Mouse (Mus musculus) embryonic facial prominence, embryonic 11.5 days (tissue): Measurements from ENCODE around the gene Prnd. TPM values are rescaled to one million over a fixed set of nuclear protein-coding genes. Genes with fewer than 3 reads are reported as not detected.
A peak's percentile ranks its signal among the peaks of the same experiment; 100 is the strongest.

ENCODE experiments used
- ATAC-seq: fragments of 200-750 bp; cut with Nextera tagmentation; replicated peaks from 2 replicates; pipeline ENCODE4 v1.8.0; 2017; ENCODE audit warnings: low read depth; ENCODE audit not compliant: insufficient number of reproducible peaks, low FRiP score, low TSS enrichment
- DNase-seq: peaks from one replicate; pipeline ENCODE4 v3.0.0-alpha.2; 2015; ENCODE audit warnings: low spot score
- H3K27ac ChIP-seq: fragments of 300-500 bp; sonication (generic); replicated peaks from 2 replicates; pipeline ENCODE4 v1.5.1; 2014; ENCODE audit warnings: mild to moderate bottlenecking, low read depth, low read length, control low read depth
- H3K27me3 ChIP-seq: fragments of 300-500 bp; sonication (generic); 2 replicates; pipeline ENCODE4 v1.6.1; 2014; ENCODE audit warnings: mild to moderate bottlenecking, low read length, moderate library complexity, mixed read lengths; ENCODE audit not compliant: control insufficient read depth, insufficient read depth
- H3K36me3 ChIP-seq: fragments of 300-500 bp; sonication (generic); replicated peaks from 2 replicates; pipeline ENCODE4 v1.6.1; 2014; ENCODE audit warnings: low read depth, mild to moderate bottlenecking, low read length, moderate library complexity, mixed read lengths; ENCODE audit not compliant: control insufficient read depth, insufficient read depth
- H3K4me1 ChIP-seq: fragments of 300-500 bp; sonication (generic); 2 replicates; pipeline ENCODE4 v1.6.1; 2014; ENCODE audit warnings: low read length, mixed read lengths; ENCODE audit not compliant: control insufficient read depth, insufficient read depth
- H3K4me2 ChIP-seq: fragments of 300-500 bp; sonication (generic); 2 replicates; pipeline ENCODE4 v1.6.1; 2014; ENCODE audit warnings: low read depth, mild to moderate bottlenecking, control low read depth, low read length, moderate library complexity
- H3K4me3 ChIP-seq: fragments of 300-500 bp; sonication (generic); 2 replicates; pipeline ENCODE4 v1.5.1; 2014; ENCODE audit warnings: low read depth, low read length, control low read depth
- H3K9ac ChIP-seq: fragments of 300-500 bp; sonication (generic); replicated peaks from 2 replicates; pipeline ENCODE4 v1.6.1; 2014; ENCODE audit warnings: mild to moderate bottlenecking, control low read depth, low read length
- H3K9me3 ChIP-seq: fragments of 300-500 bp; sonication (generic); replicated peaks from 2 replicates; pipeline ENCODE4 v1.6.1; 2016; ENCODE audit warnings: mild to moderate bottlenecking, low read length, inconsistent platforms, mixed read lengths; ENCODE audit not compliant: control insufficient read depth
- WGBS: fragments of 180-500 bp; shearing (Covaris S2); extraction: QIAGEN DNeasy Blood & Tissue Kit; methylation state at CpG from one replicate; pipeline ENCODE4 v1.1.7; 2014; 5-methylcytosine and 5-hydroxymethylcytosine counted together
- polyA plus RNA-seq: library from polyadenylated mRNA; unstranded; fragments of >200 nt; fragmentation: Nextera tagmentation; extraction: Ambion mirVana; gene quantifications from 2 replicates; pipeline ENCODE4 v1.2.1, GENCODE M21; 2014

Gene Prnd
- polyA plus RNA-seq, 1 experiment from 2014 or later, result 15.1 TPM

GRCm38 (mm10) chr2:131952961-131953538, 2.4 kb downstream of the Prnd start:
- no peaks in the 10 kb centered on the region for H3K4me1 ChIP-seq
- H3K27me3 ChIP-seq, result peaks cover 10% of the 10 kb centered on the region
- 23% methylated on average over 29 of the region's 29 CpGs for WGBS
- H3K4me2 ChIP-seq, result peak overlapping the region; percentile 16
- no peak overlapping the region for H3K27ac ChIP-seq
- no peaks in the 10 kb centered on the region for H3K9me3 ChIP-seq
- H3K36me3 ChIP-seq, result no peaks in the 10 kb centered on the region
- no peak overlapping the region for H3K4me3 ChIP-seq
- ATAC-seq, result no peak
- peak; percentile 33 for DNase-seq
- no peak overlapping the region for H3K9ac ChIP-seq

- Histone ChIP-seq H3K4me3 (no peak overlapping the region), H3K4me2 (no peak overlapping the region), H3K9me3 (no peaks in the 10 kb centered on the region), H3K27ac (no peak overlapping the region), H3K27me3 (peaks cover 10% of the 10 kb centered on the region), H3K36me3 (no peaks in the 10 kb centered on the region), H3K9ac (no peak overlapping the region), H3K4me1 (no peaks in the 10 kb centered on the region)
- DNase-seq (no peak), ATAC-seq (no peak)
- 89% methylated on average over 4 of the region's 4 CpGs for WGBS
These were observed 3.0 kb downstream of the Prnd start for GRCm38 (mm10) chr2:131953711-131954110.

GRCm38 (mm10) chr2:131954835-131955234, 4.2 kb downstream of the Prnd start:
- peak overlapping the region; percentile 38 for H3K4me2 ChIP-seq
- H3K27me3 ChIP-seq, result peaks cover 10% of the 10 kb centered on the region
- ATAC-seq (no peak), DNase-seq (no peak)
- H3K36me3 ChIP-seq, result no peaks in the 10 kb centered on the region
- no peak overlapping the region for H3K27ac ChIP-seq
- no peaks in the 10 kb centered on the region for H3K4me1 ChIP-seq
- H3K9ac ChIP-seq, result no peak overlapping the region
- peak overlapping the region; percentile 15; the same call in 1 of the 2 replicates for H3K4me3 ChIP-seq
- H3K9me3 ChIP-seq, result no peaks in the 10 kb centered on the region
- WGBS, result 57% methylated on average over 9 of the region's 9 CpGs

GRCm38 (mm10) chr2:131955264-131955663, 4.6 kb downstream of the Prnd start:
- no peak overlapping the region for H3K9ac ChIP-seq
- H3K36me3 ChIP-seq, result no peaks in the 10 kb centered on the region
- H3K4me3 ChIP-seq, result peak overlapping the region; percentile 15; the same call in 1 of the 2 replicates
- H3K27ac ChIP-seq, result no peak overlapping the region
- peak overlapping the region; percentile 38 for H3K4me2 ChIP-seq
- peak; percentile 57 for DNase-seq
- no peaks in the 10 kb centered on the region for H3K9me3 ChIP-seq
- no peak for ATAC-seq
- 6% methylated on average over 17 of the region's 17 CpGs for WGBS
- H3K27me3 ChIP-seq, result peaks cover 10% of the 10 kb centered on the region
- no peaks in the 10 kb centered on the region for H3K4me1 ChIP-seq

- DNase-seq, result no peak
- no peak for ATAC-seq
- 88% methylated on average over 7 of the region's 7 CpGs for WGBS
These were observed 5.9 kb downstream of the Prnd start for GRCm38 (mm10) chr2:131956336-131957256.

GRCm38 (mm10) chr2:131957731-131958222, 7.1 kb downstream of the Prnd start:
- H3K4me3 ChIP-seq, result no peak overlapping the region
- 52% methylated on average over 9 of the region's 9 CpGs for WGBS
- H3K4me1 ChIP-seq, result no peaks in the 10 kb centered on the region
- H3K36me3 ChIP-seq, result no peaks in the 10 kb centered on the region
- no peak overlapping the region for H3K27ac ChIP-seq
- H3K27me3 ChIP-seq, result peaks cover 9% of the 10 kb centered on the region
- H3K9me3 ChIP-seq, result no peaks in the 10 kb centered on the region
- no peak for ATAC-seq
- no peak overlapping the region for H3K9ac ChIP-seq
- DNase-seq, result peak; percentile 62
- H3K4me2 ChIP-seq, result no peak overlapping the region

More at GRCm38 (mm10) chr2:131956336-131957256, 5.9 kb downstream of the Prnd start:
- Histone ChIP-seq H3K27ac (no peak overlapping the region), H3K9ac (no peak overlapping the region), H3K4me1 (no peaks in the 10 kb centered on the region), H3K9me3 (no peaks in the 10 kb centered on the region), H3K4me2 (no peak overlapping the region), H3K36me3 (no peaks in the 10 kb centered on the region), H3K4me3 (no peak overlapping the region), H3K27me3 (peaks cover 10% of the 10 kb centered on the region)

- ATAC-seq, result no peak
- no peaks in the 10 kb centered on the region for H3K9me3 ChIP-seq
- 59% methylated on average over 2 of the region's 2 CpGs for WGBS
- H3K4me1 ChIP-seq, result no peaks in the 10 kb centered on the region
- no peak overlapping the region for H3K4me3 ChIP-seq
- no peaks in the 10 kb centered on the region for H3K27me3 ChIP-seq
- no peak overlapping the region for H3K9ac ChIP-seq
- no peak for DNase-seq
- H3K4me2 ChIP-seq, result no peak overlapping the region
- H3K27ac ChIP-seq, result no peak overlapping the region
- H3K36me3 ChIP-seq, result no peaks in the 10 kb centered on the region
These were observed 11.0 kb downstream of the Prnd start for GRCm38 (mm10) chr2:131961671-131962070.

- no peaks in the 10 kb centered on the region for H3K9me3 ChIP-seq
- no peaks in the 10 kb centered on the region for H3K36me3 ChIP-seq
- ATAC-seq, result no peak
- H3K4me3 ChIP-seq, result no peak overlapping the region
- H3K9ac ChIP-seq, result no peak overlapping the region
- 90% methylated on average over 2 of the region's 2 CpGs for WGBS
- no peak overlapping the region for H3K27ac ChIP-seq
- DNase-seq, result no peak
- no peaks in the 10 kb centered on the region for H3K4me1 ChIP-seq
- no peak overlapping the region for H3K4me2 ChIP-seq
- no peaks in the 10 kb centered on the region for H3K27me3 ChIP-seq
These were observed 19.9 kb downstream of the Prnd start for GRCm38 (mm10) chr2:131970597-131970996.
